Mouse (Mus musculus): Measurements from ENCODE around the gene Atoh8.
A peak's percentile ranks its signal among the peaks of the same experiment; 100 is the strongest.

Atoh8 gene

GRCm38 (mm10) chr6:72253911-72254587 lies 18.7 kb upstream of the Atoh8 start:
- DNase-seq, result no peak

- no peak for DNase-seq
These were observed 17.8 kb upstream of the Atoh8 start for GRCm38 (mm10) chr6:72253168-72253567.

DNA sequence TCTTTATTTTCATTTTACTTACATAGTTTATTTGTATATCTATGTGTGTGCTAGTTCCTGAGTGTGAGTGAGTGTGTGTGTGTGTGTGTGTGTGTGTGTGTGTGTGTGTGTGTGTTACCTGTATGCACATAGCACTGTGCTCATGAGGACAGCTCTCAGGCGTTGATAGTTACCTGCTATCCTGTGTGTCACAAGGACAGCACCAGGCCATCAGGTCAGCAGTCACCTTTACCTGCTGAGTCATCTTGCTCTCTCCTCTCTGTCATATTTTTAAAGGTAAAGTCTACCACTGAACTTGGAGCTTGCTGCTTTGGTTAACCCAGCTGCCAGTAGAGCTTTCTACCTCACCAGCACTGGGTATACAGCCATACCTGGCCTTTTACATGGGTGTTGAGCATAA lies 17.1 kb upstream of the Atoh8 start:
- no peak for DNase-seq

- no peak for DNase-seq
These were observed 14.6 kb upstream of the Atoh8 start for GRCm38 (mm10) chr6:72249981-72250380.

DNA sequence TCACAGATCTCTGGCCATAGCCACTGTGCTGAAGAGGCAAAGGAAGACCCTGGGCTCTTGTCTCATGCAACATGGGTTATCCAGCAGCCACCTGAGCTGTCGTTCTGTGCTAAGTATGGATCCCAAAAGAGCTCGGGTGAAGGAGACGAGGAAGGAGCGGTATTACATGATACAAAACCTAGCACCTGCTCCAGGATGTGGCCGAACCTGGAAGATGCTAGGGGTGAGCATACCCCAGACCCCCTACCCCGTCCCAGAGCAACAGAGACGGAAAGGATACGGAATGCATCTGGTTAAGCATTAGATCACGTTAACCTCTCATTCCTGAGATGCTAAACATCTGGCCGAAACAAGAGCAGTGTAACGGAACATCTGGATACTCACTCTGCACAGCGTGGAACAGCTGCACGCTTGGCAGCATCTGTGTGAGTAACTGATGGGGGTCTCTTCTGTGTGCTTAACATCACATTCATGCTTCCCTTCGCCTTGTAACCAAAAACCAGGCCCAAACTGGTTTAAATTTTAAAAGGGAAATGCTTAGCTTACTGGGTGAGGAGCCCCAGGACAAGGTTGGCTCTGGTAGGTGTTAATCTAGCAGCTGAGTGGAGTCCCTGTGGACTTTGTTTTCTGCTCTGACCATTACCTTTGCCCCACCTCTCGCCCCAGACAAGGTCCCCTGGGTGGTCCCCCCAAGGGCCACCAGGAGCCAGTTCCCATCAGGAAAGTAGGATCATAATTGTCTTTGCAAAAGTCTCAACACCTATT lies 13.0 kb upstream of the Atoh8 start:
- no peak for DNase-seq

GRCm38 (mm10) chr6:72246303-72246702 lies 10.9 kb upstream of the Atoh8 start:
- DNase-seq, result no peak

GRCm38 (mm10) chr6:72244569-72245285 lies 9.3 kb upstream of the Atoh8 start:
- DNase-seq, result no peak

GRCm38 (mm10) chr6:72244144-72244549 lies 8.8 kb upstream of the Atoh8 start:
- no peak for DNase-seq

- no peak for DNase-seq
These were observed 7.3 kb upstream of the Atoh8 start for GRCm38 (mm10) chr6:72242532-72243320.

DNA sequence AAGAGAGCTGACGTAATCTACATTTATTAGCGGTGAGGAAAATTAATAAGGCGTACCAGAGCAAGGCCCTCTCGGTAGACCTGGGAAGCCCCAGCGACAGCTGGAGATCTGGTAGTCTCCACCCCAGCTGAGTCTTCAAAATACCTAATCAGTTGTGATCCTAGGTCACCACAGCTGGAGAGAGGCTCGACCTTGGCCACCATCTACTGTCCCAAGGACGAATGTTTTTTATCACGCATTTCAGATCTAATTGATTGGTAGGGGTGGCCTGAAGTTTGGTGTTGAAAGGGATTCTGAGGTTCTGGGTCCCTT lies 6.4 kb upstream of the Atoh8 start:
- no peak for DNase-seq

DNA sequence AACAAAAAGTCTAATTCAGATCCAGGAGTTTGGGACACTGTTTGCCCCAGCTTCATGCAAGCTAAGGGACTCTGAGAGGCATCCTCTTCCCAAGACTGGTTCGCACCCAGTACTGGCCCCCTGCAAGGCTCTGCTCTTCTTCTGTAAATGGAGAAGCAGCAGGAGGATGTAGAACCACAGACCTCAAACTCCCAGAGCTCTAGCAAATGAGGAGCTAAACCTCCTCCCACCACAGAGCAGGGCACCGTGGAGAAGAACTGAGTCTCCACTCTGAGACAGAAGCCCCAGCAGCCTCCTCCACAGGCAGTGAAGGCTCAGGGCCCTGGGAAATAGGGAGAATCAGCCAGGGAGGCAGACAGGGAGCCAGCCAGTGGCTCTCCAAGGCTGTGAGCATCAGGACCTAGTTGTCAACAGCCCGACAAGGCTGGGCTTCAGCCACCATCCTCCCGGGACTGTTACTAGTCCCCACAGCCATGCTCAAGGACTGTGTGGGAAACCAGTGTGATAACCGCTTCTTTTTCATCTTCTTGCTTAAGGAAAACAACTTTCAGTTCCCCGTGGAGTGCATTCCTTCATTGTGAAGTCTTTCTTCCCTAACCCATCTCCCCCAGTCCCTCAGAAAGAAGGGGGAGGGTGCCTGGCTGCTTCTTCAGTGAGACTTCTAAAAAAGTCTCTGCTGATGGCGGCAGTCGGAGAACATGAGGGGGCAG lies 5.9 kb upstream of the Atoh8 start:
- no peak for DNase-seq

DNA sequence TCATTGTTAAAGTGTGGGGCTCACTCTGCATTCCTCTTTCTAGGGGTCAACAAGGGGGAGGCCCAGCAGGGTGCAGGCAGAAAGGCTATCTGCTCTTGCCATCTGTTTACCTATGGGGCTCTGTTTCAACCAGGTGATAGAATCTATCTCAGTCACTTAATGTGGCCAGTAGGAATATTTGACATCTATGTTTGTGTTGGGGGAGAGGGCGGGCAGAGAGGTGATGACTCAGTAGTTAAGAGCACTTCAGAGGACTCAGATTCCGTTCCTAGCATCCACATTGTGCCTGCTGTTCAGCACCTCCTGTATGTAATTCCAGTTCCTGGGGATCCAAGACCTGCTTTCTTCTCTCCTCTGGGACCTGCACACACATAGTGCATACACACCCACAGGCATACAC lies 4.7 kb upstream of the Atoh8 start:
- DNase-seq, result no peak

- peak; percentile 61 to 68 for DNase-seq
These were observed 1.7 kb upstream of the Atoh8 start for GRCm38 (mm10) chr6:72237035-72237434.

GRCm38 (mm10) chr6:72235807-72236407 lies 530 bp upstream of the Atoh8 start:
- no peak for DNase-seq

GRCm38 (mm10) chr6:72234372-72235097 lies 842 bp downstream of the Atoh8 start:
- no peak for DNase-seq

DNA sequence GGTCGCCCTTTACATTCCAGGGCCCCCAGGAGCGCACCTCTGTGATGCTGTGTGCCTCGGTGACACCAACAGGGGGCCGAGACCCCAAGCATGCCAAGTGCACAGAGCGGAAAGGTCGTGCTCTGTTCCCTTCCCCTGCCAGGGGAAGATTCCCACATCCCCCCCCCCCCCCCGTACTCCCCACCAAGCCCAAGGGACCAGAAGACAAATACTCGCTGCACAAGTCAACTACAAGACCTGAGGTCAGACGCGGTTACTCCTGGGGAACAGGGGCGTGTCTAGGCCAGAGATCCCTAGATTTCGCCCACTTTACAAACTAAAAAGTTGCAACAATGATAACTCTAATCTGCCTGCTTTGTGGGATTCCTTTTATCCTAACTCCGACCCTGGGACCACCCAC lies 1.4 kb downstream of the Atoh8 start:
- no peak for DNase-seq

- no peak for DNase-seq
These were observed 2.5 kb downstream of the Atoh8 start for GRCm38 (mm10) chr6:72232870-72233269.

- no peak for DNase-seq
These were observed 3.0 kb downstream of the Atoh8 start for GRCm38 (mm10) chr6:72232411-72232810.

GRCm38 (mm10) chr6:72230875-72231274 lies 4.5 kb downstream of the Atoh8 start:
- DNase-seq, result peak in 1 of 2 experiments; percentile 20

DNA sequence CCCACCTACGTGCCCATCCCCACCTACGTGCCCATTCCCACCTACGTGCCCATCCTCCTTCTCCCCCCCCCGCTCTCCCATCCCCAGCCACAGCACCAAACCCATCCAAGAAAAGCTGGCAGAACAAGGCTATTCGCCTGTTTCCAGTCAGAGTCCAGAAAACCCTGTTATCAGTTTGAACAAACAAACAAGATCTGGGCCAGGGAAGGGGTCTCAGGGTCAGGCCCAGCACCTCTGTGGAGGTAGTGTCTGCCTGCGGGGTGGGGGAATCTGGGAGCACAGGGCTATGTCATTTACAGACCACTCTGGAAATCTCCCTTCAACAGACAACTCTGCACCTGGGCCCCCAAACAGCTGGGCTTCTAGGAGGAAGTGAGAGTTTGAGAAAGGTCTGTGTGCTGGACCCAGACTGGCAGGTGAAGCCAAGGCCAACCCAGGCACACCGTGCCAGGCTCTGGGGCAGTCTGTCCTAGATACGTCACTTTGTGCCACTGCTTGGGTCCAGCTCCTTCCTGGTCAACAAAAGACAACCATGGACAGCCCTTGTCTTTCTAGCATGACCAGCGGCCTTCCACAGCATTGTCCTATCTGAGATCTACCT lies 7.6 kb downstream of the Atoh8 start:
- DNase-seq, result no peak

DNA sequence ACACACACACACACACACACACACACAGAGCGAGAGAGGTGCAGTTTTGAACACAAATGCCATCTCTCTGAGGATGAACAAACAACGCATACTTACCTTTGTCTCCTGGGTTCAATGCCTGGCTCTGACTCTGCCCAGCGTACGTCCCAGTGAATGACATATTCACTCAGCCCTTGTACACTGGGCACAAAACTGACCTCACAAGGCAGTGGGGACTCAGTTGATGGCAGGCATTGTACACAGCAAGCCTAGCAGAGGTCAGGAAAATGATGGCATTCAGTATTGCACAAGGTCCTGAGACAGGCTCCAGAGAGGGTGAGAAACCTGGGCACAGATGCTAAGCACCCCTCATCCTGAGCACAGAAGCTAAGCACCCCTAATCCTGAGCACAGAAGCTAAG lies 8.4 kb downstream of the Atoh8 start:
- no peak for DNase-seq

All from thymus, postnatal 36 days (tissue).